Mouse (Mus musculus): ENCODE results near the gene Kif2c. TPM values are rescaled to one million over a fixed set of nuclear protein-coding genes. Genes with fewer than 3 reads are reported as not detected.

Kif2c gene
- polyA plus RNA-seq, 1 experiment = 16.5 TPM

DNA sequence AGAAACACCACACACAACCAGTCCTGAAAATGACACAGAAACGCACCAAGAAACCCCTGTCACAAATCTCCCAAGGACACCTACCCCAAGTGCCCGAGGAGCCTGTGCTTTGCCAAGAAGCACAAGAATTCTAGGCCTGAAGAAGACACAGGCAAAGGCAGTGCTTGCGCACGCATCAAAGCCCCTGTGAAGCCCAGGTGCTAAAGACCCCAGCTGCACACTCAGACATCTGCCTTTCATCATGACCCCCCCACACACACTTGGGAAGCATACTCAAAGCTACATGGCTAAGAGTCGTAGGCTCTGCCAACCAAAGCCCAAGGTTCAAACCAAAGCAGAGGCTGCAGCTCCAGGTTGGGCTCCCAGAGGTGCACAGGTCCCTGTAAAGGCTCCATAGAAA, 66.8 kb downstream of the Kif2c start:
- no peaks in the 10 kb centered on the region for H3K36me3 ChIP-seq (ENCODE audit: control insufficient read depth, insufficient read depth, low read length)
- WGBS = 35% methylated on average over 5 of the region's 5 CpGs
- no peak for TF ChIP-seq POLR2A (IDR thresholded peaks at IDR 0.05; ENCODE audit: control insufficient read depth, extremely low read depth, insufficient read depth, low read length, poor library complexity)
- no peak for TF ChIP-seq CTCF (IDR thresholded peaks at IDR 0.05; ENCODE audit: borderline replicate concordance, control insufficient read depth, extremely low read depth, insufficient read depth, low read length, poor library complexity)
- H3K4me3 ChIP-seq (ENCODE audit: control insufficient read depth, insufficient read depth, low read length) = no peak overlapping the region
- no peak overlapping the region for H3K27ac ChIP-seq (ENCODE audit: control insufficient read depth, insufficient read depth, low read length)
- peaks cover 10% of the 10 kb centered on the region for H3K4me1 ChIP-seq (replicated peaks; ENCODE audit: control insufficient read depth, insufficient read depth, low read length)
- peak; percentile 56 for DNase-seq
- H3K27me3 ChIP-seq (ENCODE audit: control insufficient read depth, insufficient read depth, low read length) = no peaks in the 10 kb centered on the region

DNA sequence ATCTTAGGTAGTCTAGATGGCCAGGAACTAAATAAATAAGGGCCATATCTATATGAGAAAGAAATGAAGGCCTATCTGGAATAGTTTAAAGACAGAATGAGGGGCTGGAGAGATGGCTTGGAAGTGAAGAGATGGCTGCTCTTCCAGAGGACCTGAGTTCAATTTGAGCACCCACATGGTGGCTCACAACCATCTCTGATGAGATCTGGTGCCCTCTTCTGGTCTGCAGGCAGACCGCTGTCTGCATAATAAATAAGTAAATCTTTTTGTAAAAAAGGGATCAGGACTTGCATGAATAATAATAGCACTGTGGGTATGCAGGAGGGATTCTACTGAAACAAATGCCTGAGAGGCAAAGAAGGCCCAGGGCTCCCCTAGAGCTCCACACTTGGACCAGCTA, 69.2 kb downstream of the Kif2c start:
- Histone ChIP-seq H3K27ac (ENCODE audit: control insufficient read depth, insufficient read depth, low read length) (no peak overlapping the region), H3K4me1 (replicated peaks; ENCODE audit: control insufficient read depth, insufficient read depth, low read length) (peaks cover 11% of the 10 kb centered on the region), H3K27me3 (ENCODE audit: control insufficient read depth, insufficient read depth, low read length) (no peaks in the 10 kb centered on the region), H3K36me3 (ENCODE audit: control insufficient read depth, insufficient read depth, low read length) (no peaks in the 10 kb centered on the region), H3K4me3 (ENCODE audit: control insufficient read depth, insufficient read depth, low read length) (no peak overlapping the region)
- 100% methylated on average over 1 of the region's 1 CpGs for whole genome bisulfite sequencing
- TF ChIP-seq POLR2A (IDR thresholded peaks at IDR 0.05; ENCODE audit: control insufficient read depth, extremely low read depth, insufficient read depth, low read length, poor library complexity) (no peak), CTCF (IDR thresholded peaks at IDR 0.05; ENCODE audit: borderline replicate concordance, control insufficient read depth, extremely low read depth, insufficient read depth, low read length, poor library complexity) (no peak)
- DNase-seq = no peak

DNA sequence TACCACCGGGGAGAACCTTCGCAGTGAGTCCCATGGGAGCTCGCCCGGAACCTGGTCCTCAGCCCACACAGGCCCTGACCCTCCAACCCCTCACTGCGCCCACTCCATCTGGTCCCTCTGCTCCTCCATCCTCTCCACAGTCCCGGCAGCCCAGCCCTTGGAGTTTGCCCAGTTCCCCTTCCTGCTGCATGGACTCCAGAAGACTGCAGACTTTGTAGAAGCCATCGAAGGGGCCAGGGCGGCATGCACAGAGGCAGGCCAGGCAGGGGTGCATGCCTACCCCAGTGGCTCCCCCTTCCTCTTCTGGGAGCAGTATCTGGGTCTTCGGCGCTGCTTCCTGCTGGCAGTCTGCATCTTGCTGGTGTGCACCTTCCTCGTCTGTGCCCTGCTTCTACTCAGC, 71.5 kb downstream of the Kif2c start:
- no peak overlapping the region for H3K4me3 ChIP-seq (ENCODE audit: control insufficient read depth, insufficient read depth, low read length)
- no peak for DNase-seq
- H3K36me3 ChIP-seq (ENCODE audit: control insufficient read depth, insufficient read depth, low read length) = no peaks in the 10 kb centered on the region
- H3K4me1 ChIP-seq (replicated peaks; ENCODE audit: control insufficient read depth, insufficient read depth, low read length) = peaks cover 11% of the 10 kb centered on the region
- no peaks in the 10 kb centered on the region for H3K27me3 ChIP-seq (ENCODE audit: control insufficient read depth, insufficient read depth, low read length)
- H3K27ac ChIP-seq (ENCODE audit: control insufficient read depth, insufficient read depth, low read length) = no peak overlapping the region
- no peak for TF ChIP-seq CTCF (IDR thresholded peaks at IDR 0.05; ENCODE audit: borderline replicate concordance, control insufficient read depth, extremely low read depth, insufficient read depth, low read length, poor library complexity)
- TF ChIP-seq POLR2A (IDR thresholded peaks at IDR 0.05; ENCODE audit: control insufficient read depth, extremely low read depth, insufficient read depth, low read length, poor library complexity) = no peak
- WGBS = 83% methylated on average over 11 of the region's 11 CpGs

DNA sequence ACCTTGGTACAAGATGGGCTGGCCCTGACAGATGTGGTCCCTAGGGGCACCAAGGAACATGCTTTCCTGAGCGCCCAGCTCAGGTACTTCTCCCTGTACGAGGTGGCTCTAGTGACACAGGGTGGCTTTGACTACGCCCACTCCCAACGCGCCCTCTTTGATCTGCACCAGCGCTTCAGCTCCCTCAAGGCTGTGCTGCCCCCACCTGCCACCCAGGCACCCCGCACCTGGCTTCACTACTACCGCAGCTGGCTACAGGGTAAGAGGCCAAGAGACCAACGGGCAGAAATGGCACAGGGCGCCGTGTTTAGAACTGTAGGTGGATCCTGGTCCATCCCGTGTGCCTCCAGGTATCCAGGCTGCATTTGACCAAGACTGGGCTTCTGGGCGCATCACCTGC, 72.2 kb downstream of the Kif2c start:
- Histone ChIP-seq H3K27me3 (ENCODE audit: control insufficient read depth, insufficient read depth, low read length) (no peaks in the 10 kb centered on the region), H3K27ac (ENCODE audit: control insufficient read depth, insufficient read depth, low read length) (no peak overlapping the region), H3K4me1 (replicated peaks; ENCODE audit: control insufficient read depth, insufficient read depth, low read length) (peaks cover 5% of the 10 kb centered on the region; the same call in 1 of the 2 replicates), H3K4me3 (ENCODE audit: control insufficient read depth, insufficient read depth, low read length) (no peak overlapping the region), H3K36me3 (ENCODE audit: control insufficient read depth, insufficient read depth, low read length) (no peaks in the 10 kb centered on the region)
- no peak for TF ChIP-seq POLR2A (IDR thresholded peaks at IDR 0.05; ENCODE audit: control insufficient read depth, extremely low read depth, insufficient read depth, low read length, poor library complexity)
- no peak for TF ChIP-seq CTCF (IDR thresholded peaks at IDR 0.05; ENCODE audit: borderline replicate concordance, control insufficient read depth, extremely low read depth, insufficient read depth, low read length, poor library complexity)
- DNase-seq = no peak
- WGBS = 74% methylated on average over 13 of the region's 13 CpGs

Other genes starting within 250 kb of the Kif2c start
- 88.5 and 100 TPM in 2 replicates for gene Urod, start 188.2 kb downstream of the Kif2c start, polyA plus RNA-seq (2012; rRNA removed)
- gene Hectd3, start 187.3 kb downstream of the Kif2c start, polyA plus RNA-seq (2012; rRNA removed) = 104 and 113 TPM in 2 replicates
- 5.4 and 6.1 TPM in 2 replicates for gene Eif2b3, start 163.2 kb downstream of the Kif2c start, polyA plus RNA-seq (2012; rRNA removed)
- gene Ptch2, start 86.6 kb downstream of the Kif2c start, polyA plus RNA-seq (2012; rRNA removed) = 0.89 and 0.92 TPM in 2 replicates
- 18.6 and 20.3 TPM in 2 replicates for gene Btbd19, start 56.9 kb downstream of the Kif2c start, polyA plus RNA-seq (2012; rRNA removed)
- gene Tctex1d4, start 55.8 kb downstream of the Kif2c start, polyA plus RNA-seq (2012; rRNA removed) = 1.1 and 2.0 TPM in 2 replicates
- gene Plk3, start 48.7 kb downstream of the Kif2c start, polyA plus RNA-seq (2012; rRNA removed) = 18.0 and 21.4 TPM in 2 replicates
- gene Rps8, start 26.4 kb downstream of the Kif2c start, polyA plus RNA-seq (2012; rRNA removed) = 698 and 732 TPM in 2 replicates
- 14.5 and 16.1 TPM in 2 replicates for gene Tmem53, start 69.3 kb upstream of the Kif2c start, polyA plus RNA-seq (2012; rRNA removed)
- gene Armh1, start 69.5 kb upstream of the Kif2c start, polyA plus RNA-seq (2012; rRNA removed) = 0.44 TPM in 1 of 2 replicates, not detected in the other